Mouse (Mus musculus): ENCODE measurements around the gene Sytl1. TPM values are rescaled to one million over a fixed set of nuclear protein-coding genes. Genes with fewer than 3 reads are reported as not detected.

The Sytl1 gene
- polyA plus RNA-seq, 1 experiment from 2014 or later = 0.66 TPM

- Histone ChIP-seq H3K27me3 (peaks cover 88% of the 10 kb centered on the region), H3K4me3 (replicated peaks) (no peak overlapping the region), H3K4me2 (replicated peaks) (no peak overlapping the region), H3K27ac (no peak overlapping the region), H3K9me3 (no peaks in the 10 kb centered on the region), H3K9ac (replicated peaks) (no peak overlapping the region), H3K36me3 (no peaks in the 10 kb centered on the region), H3K4me1 (replicated peaks) (peaks cover 15% of the 10 kb centered on the region)
- 64% methylated on average over 9 of the region's 9 CpGs for WGBS
- no peak for ATAC-seq
These were observed 20.2 kb downstream of the Sytl1 start for GRCm38 (mm10) chr4:133242710-133243109.

GRCm38 (mm10) chr4:133241910-133242309, 21.0 kb downstream of the Sytl1 start:
- Histone ChIP-seq H3K9me3 (no peaks in the 10 kb centered on the region), H3K9ac (replicated peaks) (no peak overlapping the region), H3K27ac (no peak overlapping the region), H3K4me3 (replicated peaks) (peak overlapping the region; percentile 50), H3K4me1 (replicated peaks) (peaks cover 15% of the 10 kb centered on the region), H3K4me2 (replicated peaks) (peak overlapping the region; percentile 81), H3K36me3 (no peaks in the 10 kb centered on the region), H3K27me3 (peaks cover 80% of the 10 kb centered on the region)
- WGBS = 38% methylated on average over 11 of the region's 11 CpGs
- ATAC-seq = 0 out of 2 replicates have a peak, but pooled peaks have one; percentile 3

DNA sequence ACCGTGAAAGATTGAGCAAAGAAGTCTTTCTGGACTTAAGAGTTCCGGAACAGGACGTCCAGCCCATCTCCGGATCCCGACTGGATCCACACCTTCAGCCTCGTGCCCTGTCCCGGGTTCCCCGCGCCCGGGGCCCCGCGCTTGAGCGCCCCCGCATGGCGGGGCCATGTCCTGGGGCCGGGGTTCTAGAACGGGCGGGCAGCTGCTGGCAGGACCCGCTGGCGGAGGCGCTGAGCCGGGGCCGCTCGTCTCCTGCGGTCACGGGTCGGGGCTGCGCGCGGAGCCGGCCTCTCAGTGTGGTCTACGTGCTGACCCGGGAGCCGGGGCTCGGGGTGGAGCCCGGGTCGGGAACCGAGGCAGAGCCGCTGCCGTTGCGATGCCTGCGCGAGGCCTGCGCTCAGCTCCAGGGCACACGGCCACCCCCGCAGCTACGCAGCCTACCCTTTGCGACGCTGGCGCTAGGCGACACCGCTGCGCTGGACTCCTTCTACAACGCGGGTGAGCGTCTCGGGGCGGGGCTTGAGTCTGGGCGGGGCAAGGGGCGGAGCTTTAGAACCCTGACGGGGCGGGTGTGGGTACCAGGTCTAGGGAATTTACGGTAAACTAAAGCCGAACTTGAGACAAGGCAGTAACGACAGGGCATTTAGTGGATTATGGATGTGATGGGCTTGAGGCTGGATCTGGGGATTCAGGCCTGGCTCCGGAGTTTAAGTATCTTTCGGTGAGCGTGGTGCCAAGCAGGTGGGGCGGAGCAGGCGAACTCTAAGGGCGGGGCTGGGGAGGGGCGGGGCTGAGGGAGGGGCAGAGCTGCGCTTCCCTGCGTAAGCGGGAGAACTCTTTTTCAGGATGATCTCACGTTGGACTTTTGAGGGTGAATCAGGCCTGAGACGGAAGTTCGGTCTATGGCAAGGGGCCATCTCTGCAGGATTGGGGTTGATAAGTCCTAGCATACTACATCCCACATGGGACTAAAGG, 21.7 kb downstream of the Sytl1 start:
- ATAC-seq = peak; percentile 94
- Histone ChIP-seq H3K4me3 (replicated peaks) (peak overlapping the region; percentile 50), H3K9me3 (no peaks in the 10 kb centered on the region), H3K27ac (no peak overlapping the region), H3K4me1 (replicated peaks) (peaks cover 15% of the 10 kb centered on the region), H3K9ac (replicated peaks) (peak overlapping the region; percentile 64), H3K36me3 (no peaks in the 10 kb centered on the region), H3K4me2 (replicated peaks) (peak overlapping the region; percentile 81), H3K27me3 (peaks cover 78% of the 10 kb centered on the region)
- WGBS = under 1% methylated on average over 73 of the region's 78 CpGs

GRCm38 (mm10) chr4:133240490-133240921, 22.4 kb downstream of the Sytl1 start, which contains the start of gene Map3k6:
Gene Map3k6 (plus strand): TSS chr4:133240818.
- peak; percentile 31 for ATAC-seq
- Histone ChIP-seq H3K27ac (no peak within 1 kb of the TSS), H3K27me3 (peaks cover 71% of the 10 kb centered on the region), H3K36me3 (no peaks in the 10 kb centered on the region), H3K9ac (replicated peaks) (peak within 1 kb of the TSS; percentile 64), H3K4me3 (replicated peaks) (peak within 1 kb of the TSS; percentile 50), H3K4me2 (replicated peaks) (peak within 1 kb of the TSS; percentile 81), H3K4me1 (replicated peaks) (peaks cover 15% of the 10 kb centered on the region), H3K9me3 (no peaks in the 10 kb centered on the region)
- WGBS = 3% methylated on average over 16 of the region's 16 CpGs

DNA sequence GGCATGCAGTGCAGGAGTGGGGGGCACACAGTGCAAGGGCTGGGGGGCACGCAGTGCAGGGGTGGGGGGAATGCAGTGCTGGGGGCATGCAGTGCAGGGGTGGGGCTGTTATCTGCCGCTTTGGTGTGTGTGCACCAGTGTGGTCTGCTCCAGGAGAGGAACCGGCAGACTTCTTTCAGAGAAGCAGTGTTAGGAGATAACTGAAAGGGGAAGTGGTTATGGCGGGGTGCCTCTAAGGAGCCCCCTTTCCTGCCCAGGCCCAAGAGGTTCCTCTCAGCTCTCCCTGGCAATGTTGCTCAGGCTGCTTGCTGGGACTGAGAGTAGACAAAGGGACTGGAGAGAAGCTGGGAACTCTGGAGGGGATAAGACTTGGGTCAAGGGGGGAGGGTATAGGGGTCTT, 25.0 kb downstream of the Sytl1 start:
- H3K27ac ChIP-seq = no peak overlapping the region
- WGBS = 90% methylated on average over 4 of the region's 4 CpGs
- peaks cover 46% of the 10 kb centered on the region for H3K27me3 ChIP-seq
- H3K4me3 ChIP-seq (replicated peaks) = no peak overlapping the region
- H3K4me2 ChIP-seq (replicated peaks) = no peak overlapping the region
- no peaks in the 10 kb centered on the region for H3K9me3 ChIP-seq
- H3K36me3 ChIP-seq = no peaks in the 10 kb centered on the region
- peaks cover 15% of the 10 kb centered on the region for H3K4me1 ChIP-seq (replicated peaks)
- no peak for ATAC-seq
- H3K9ac ChIP-seq (replicated peaks) = no peak overlapping the region

DNA sequence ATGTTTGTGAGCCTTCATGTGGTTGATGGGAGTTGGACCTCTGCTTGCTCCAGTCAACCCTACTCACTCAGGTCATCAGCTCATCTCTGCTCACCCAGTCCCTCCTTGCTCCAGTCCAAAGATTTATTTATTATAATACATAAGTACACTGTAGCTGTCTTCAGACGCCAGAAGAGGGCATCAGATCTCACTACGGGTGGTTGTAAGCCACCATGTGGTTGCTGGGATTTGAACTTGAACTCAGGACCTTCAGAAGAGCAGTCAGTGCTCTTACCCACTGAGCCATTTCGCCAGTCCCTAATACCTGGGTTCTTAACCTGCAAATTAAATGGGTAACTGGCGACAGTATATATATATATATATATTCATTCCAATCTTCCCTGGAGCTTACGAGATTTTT, 27.5 kb downstream of the Sytl1 start:
- no peak overlapping the region for H3K27ac ChIP-seq
- 78% methylated on average over 5 of the region's 5 CpGs for WGBS
- no peaks in the 10 kb centered on the region for H3K9me3 ChIP-seq
- no peak overlapping the region for H3K9ac ChIP-seq (replicated peaks)
- H3K36me3 ChIP-seq = no peaks in the 10 kb centered on the region
- no peak overlapping the region for H3K4me2 ChIP-seq (replicated peaks)
- peaks cover 22% of the 10 kb centered on the region for H3K27me3 ChIP-seq
- no peak for ATAC-seq
- H3K4me1 ChIP-seq (replicated peaks) = peaks cover 2% of the 10 kb centered on the region; the same call in 1 of the 2 replicates
- no peak overlapping the region for H3K4me3 ChIP-seq (replicated peaks)

DNA sequence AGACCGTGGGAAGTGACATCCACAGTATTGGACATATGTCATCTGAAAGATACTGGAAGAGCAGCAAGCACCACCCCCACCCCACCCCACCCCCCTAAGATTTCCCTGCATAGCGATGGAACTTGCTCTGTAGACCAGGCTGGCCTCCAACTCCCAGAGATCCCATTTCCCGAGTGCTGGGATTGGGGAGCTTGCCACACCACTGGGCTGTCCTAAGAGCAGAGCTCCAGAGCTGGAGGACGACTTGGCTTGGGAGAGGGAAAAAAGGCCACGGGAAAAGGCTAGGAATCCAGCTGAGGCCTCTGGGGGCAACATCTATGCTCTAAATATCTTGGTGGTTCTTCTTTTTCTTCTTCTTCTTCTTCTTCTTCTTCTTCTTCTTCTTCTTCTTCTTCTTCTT, 28.1 kb downstream of the Sytl1 start:
- no peaks in the 10 kb centered on the region for H3K9me3 ChIP-seq
- 66% methylated on average over 5 of the region's 5 CpGs for WGBS
- H3K4me1 ChIP-seq (replicated peaks) = peaks cover 3% of the 10 kb centered on the region; the same call in 1 of the 2 replicates
- no peak overlapping the region for H3K4me3 ChIP-seq (replicated peaks)
- no peak overlapping the region for H3K4me2 ChIP-seq (replicated peaks)
- H3K36me3 ChIP-seq = no peaks in the 10 kb centered on the region
- no peak overlapping the region for H3K9ac ChIP-seq (replicated peaks)
- no peak overlapping the region for H3K27ac ChIP-seq
- no peak for ATAC-seq
- peaks cover 16% of the 10 kb centered on the region for H3K27me3 ChIP-seq

- no peak overlapping the region for H3K4me3 ChIP-seq (replicated peaks)
- H3K27me3 ChIP-seq = peaks cover 4% of the 10 kb centered on the region; the same call in 1 of the 2 replicates
- H3K9me3 ChIP-seq = no peaks in the 10 kb centered on the region
- H3K27ac ChIP-seq = no peak overlapping the region
- no peak for ATAC-seq
- WGBS = 39% methylated on average over 10 of the region's 10 CpGs
- no peaks in the 10 kb centered on the region for H3K36me3 ChIP-seq
- no peak overlapping the region for H3K4me2 ChIP-seq (replicated peaks)
- H3K9ac ChIP-seq (replicated peaks) = no peak overlapping the region
- H3K4me1 ChIP-seq (replicated peaks) = peaks cover 5% of the 10 kb centered on the region; the same call in 1 of the 2 replicates
These were observed 29.5 kb downstream of the Sytl1 start for GRCm38 (mm10) chr4:133233285-133233976.

DNA sequence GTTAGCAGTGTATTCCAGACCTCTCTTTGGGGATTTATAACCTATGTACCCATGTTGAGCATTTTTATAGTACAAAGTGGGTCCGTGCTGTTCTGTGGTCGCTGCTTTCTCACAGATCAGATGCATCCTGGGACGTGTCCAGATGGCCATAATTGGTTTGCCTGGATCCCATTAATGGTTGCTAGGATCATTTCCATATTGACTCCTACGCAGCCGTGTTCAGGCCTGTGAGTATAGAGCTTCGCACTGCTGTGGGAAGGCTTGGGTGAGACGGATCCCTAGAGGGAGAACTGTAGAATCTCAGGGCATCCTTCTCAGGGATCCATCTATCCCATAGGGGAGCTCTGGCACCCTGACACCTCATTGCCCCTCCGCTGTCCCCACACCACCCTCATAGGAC, 33.3 kb downstream of the Sytl1 start:
- no peak overlapping the region for H3K4me3 ChIP-seq (replicated peaks)
- 64% methylated on average over 8 of the region's 8 CpGs for WGBS
- no peak overlapping the region for H3K27ac ChIP-seq
- peaks cover 5% of the 10 kb centered on the region; the same call in 1 of the 2 replicates for H3K4me1 ChIP-seq (replicated peaks)
- H3K36me3 ChIP-seq = no peaks in the 10 kb centered on the region
- H3K9me3 ChIP-seq = no peaks in the 10 kb centered on the region
- H3K27me3 ChIP-seq = no peaks in the 10 kb centered on the region
- no peak overlapping the region for H3K9ac ChIP-seq (replicated peaks)
- ATAC-seq = no peak
- no peak overlapping the region for H3K4me2 ChIP-seq (replicated peaks)

DNA sequence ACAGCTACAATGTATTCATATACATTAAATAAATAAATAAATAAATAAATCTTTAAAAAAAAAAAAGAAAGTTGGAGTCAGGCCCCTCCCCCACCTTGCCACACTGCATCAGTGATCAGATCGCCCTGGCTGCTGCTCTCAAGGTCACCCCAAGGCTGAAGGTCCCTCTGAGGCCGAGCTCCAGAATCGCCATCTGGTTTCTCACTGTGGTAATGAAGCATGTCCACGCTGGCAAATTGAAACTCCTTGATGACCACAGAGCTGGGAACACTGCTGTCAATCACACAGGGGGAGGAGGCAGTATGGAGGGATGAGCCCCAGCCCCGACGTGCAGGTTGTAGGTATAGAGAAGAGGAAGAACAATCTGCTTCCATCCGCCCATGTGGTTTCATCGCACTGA, 35.3 kb downstream of the Sytl1 start:
- WGBS = 54% methylated on average over 8 of the region's 8 CpGs
- Histone ChIP-seq H3K9ac (replicated peaks) (no peak overlapping the region), H3K9me3 (no peaks in the 10 kb centered on the region), H3K4me2 (replicated peaks) (no peak overlapping the region), H3K36me3 (no peaks in the 10 kb centered on the region), H3K27me3 (peaks cover 6% of the 10 kb centered on the region; the same call in 1 of the 2 replicates), H3K4me1 (replicated peaks) (peaks cover 5% of the 10 kb centered on the region; the same call in 1 of the 2 replicates), H3K4me3 (replicated peaks) (no peak overlapping the region), H3K27ac (no peak overlapping the region)
- ATAC-seq = no peak

- no peaks in the 10 kb centered on the region for H3K9me3 ChIP-seq
- H3K36me3 ChIP-seq = no peaks in the 10 kb centered on the region
- H3K27ac ChIP-seq = no peak overlapping the region
- no peak for ATAC-seq
- 68% methylated on average over 10 of the region's 10 CpGs for WGBS
- H3K4me1 ChIP-seq (replicated peaks) = peaks cover 5% of the 10 kb centered on the region
- H3K4me3 ChIP-seq (replicated peaks) = no peak overlapping the region
- peaks cover 20% of the 10 kb centered on the region for H3K27me3 ChIP-seq
- no peak overlapping the region for H3K4me2 ChIP-seq (replicated peaks)
- no peak overlapping the region for H3K9ac ChIP-seq (replicated peaks)
These were observed 36.8 kb downstream of the Sytl1 start for GRCm38 (mm10) chr4:133226073-133226472.

DNA sequence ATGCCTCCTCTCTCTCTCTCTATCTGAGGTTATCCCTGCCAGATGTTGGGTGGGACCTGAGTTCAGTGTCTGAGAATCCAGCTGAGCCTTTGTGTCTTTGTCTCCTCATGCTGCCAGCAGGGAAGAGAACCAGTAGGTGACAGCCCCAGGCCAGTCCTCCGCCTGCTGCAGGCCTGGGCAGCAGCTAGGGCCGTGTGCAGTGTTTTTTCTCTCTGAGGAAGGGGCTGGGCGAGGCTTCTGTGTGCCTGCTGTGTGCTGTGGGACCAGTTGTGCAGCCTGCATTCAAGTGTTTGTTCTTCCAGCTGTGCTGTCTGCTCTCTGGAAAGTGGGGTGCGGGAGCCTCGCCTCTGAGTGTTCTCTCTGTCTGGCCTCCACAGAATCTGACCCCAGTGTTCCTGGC, 39.0 kb downstream of the Sytl1 start:
- no peak overlapping the region for H3K9ac ChIP-seq (replicated peaks)
- no peak for ATAC-seq
- peaks cover 37% of the 10 kb centered on the region for H3K27me3 ChIP-seq
- no peaks in the 10 kb centered on the region for H3K36me3 ChIP-seq
- no peak overlapping the region for H3K4me3 ChIP-seq (replicated peaks)
- H3K4me2 ChIP-seq (replicated peaks) = no peak overlapping the region
- WGBS = 45% methylated on average over 5 of the region's 5 CpGs
- no peak overlapping the region for H3K27ac ChIP-seq
- H3K9me3 ChIP-seq = no peaks in the 10 kb centered on the region
- peaks cover 8% of the 10 kb centered on the region for H3K4me1 ChIP-seq (replicated peaks)

Data from midbrain, embryonic 13.5 days (tissue).